Mouse (Mus musculus) liver, embryonic 15.5 days (tissue): ENCODE measurements around the gene Kctd6. TPM values are rescaled to one million over a fixed set of nuclear protein-coding genes. Genes with fewer than 3 reads are reported as not detected.

Experiments
- ATAC-seq: fragments of 200-750 bp; cut with Nextera tagmentation; 2 replicates; pipeline ENCODE4 v1.8.0; 2017; ENCODE audit warnings: moderate number of reproducible peaks, mild to moderate bottlenecking, moderate library complexity; ENCODE audit not compliant: insufficient read depth
- H3K27ac ChIP-seq: fragments of 300-500 bp; sonication (generic); replicated peaks from 2 replicates; pipeline ENCODE4 v1.5.1; 2015; ENCODE audit warnings: mild to moderate bottlenecking, inconsistent platforms
- H3K27me3 ChIP-seq: fragments of 300-500 bp; sonication (generic); 2 replicates; pipeline ENCODE4 v1.6.1; 2015; ENCODE audit warnings: mild to moderate bottlenecking, inconsistent platforms
- H3K36me3 ChIP-seq: fragments of 300-500 bp; sonication (generic); replicated peaks from 2 replicates; pipeline ENCODE4 v1.6.1; 2015; ENCODE audit warnings: moderate library complexity, mild to moderate bottlenecking, inconsistent platforms
- H3K4me1 ChIP-seq: fragments of 300-500 bp; sonication (generic); replicated peaks from 2 replicates; pipeline ENCODE4 v1.6.1; 2015; ENCODE audit warnings: inconsistent platforms
- H3K4me2 ChIP-seq: fragments of 300-500 bp; sonication (generic); 2 replicates; pipeline ENCODE4 v1.6.1; 2015; ENCODE audit warnings: moderate library complexity, mild to moderate bottlenecking, inconsistent platforms
- H3K4me3 ChIP-seq: fragments of 300-500 bp; sonication (generic); replicated peaks from 2 replicates; pipeline ENCODE4 v1.5.1; 2015; ENCODE audit warnings: mild to moderate bottlenecking, inconsistent platforms
- H3K9ac ChIP-seq: fragments of 300-500 bp; sonication (generic); 2 replicates; pipeline ENCODE4 v1.6.1; 2015; ENCODE audit warnings: moderate library complexity, mild to moderate bottlenecking, inconsistent platforms
- H3K9me3 ChIP-seq: fragments of 300-500 bp; sonication (generic); replicated peaks from 2 replicates; pipeline ENCODE4 v1.6.1; 2016; ENCODE audit warnings: inconsistent platforms
- WGBS: fragments of 180-500 bp; shearing (Covaris S2); methylation state at CpG from one replicate; pipeline ENCODE4 v1.1.7; 2015; ENCODE audit warnings: mixed read lengths; ENCODE audit not compliant: insufficient replicate concordance; 5-methylcytosine and 5-hydroxymethylcytosine counted together
- polyA plus RNA-seq: library from polyadenylated mRNA; unstranded; fragments of >200 nt; fragmentation: Nextera tagmentation; extraction: Ambion mirVana; gene quantifications from 2 replicates; pipeline ENCODE4 v1.2.1, GENCODE M21; 2015

Kctd6 gene
- polyA plus RNA-seq, 1 experiment from 2014 or later = 6.0 TPM

DNA sequence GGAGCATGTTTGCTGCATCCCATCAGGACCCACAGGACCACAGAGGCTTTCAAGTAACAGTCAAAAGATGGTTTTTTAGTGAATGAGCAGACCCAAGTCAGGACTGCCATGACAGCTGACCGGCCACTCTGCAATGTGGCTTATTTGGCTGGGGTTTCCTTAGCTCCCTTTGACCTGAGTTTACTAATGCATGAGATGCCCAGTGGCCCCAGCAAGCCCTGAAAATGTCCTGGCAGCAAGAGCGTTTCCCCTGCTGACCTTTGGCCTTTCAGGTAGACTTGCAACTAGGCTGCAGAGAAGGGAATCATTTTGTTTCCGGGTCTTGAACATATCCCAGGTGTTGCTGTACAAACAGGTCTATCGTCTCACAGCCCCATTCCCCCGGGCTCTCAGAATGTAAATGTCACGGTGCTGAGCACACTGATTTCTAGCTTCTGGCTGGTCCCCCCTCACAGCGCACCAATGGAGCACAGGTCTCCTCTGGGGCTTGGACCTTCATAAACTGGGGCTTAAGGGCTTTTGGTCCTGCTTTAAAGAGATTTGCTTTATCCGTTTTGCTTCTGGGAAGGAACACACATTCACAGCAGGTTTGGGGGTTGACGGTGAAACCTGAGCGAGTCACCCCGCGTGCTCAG, 22.5 kb upstream of the Kctd6 start:
- no peak for ATAC-seq
- WGBS = 66% methylated on average over 12 of the region's 12 CpGs

DNA sequence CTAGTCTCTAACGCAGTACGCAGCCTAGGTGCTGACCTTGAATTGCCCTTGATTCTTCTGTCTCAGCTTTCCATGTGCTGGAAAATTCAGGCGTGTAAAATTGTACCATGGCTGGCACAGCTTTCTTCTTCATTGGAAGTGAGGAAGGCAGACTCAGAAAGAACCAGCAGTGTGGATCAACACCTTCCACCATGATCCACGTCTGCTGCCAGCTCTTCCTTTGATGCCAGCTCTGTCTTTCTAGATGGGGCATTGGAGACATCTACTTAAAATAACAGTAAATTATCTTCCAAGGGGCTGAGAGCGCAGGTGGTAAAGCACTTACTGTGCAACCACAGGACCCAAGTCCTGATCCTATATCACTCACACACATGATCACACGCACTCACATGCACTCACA, 21.2 kb upstream of the Kctd6 start:
- Histone ChIP-seq H3K27me3 (no peaks in the 10 kb centered on the region), H3K27ac (no peak overlapping the region), H3K4me1 (no peaks in the 10 kb centered on the region), H3K4me3 (no peak overlapping the region), H3K4me2 (no peak overlapping the region), H3K36me3 (no peaks in the 10 kb centered on the region), H3K9ac (no peak overlapping the region), H3K9me3 (no peaks in the 10 kb centered on the region)
- WGBS = 73% methylated on average over 6 of the region's 6 CpGs
- ATAC-seq = no peak

More for the DNA sequence above, 22.5 kb upstream of the Kctd6 start:
- no peaks in the 10 kb centered on the region for H3K9me3 ChIP-seq
- H3K4me1 ChIP-seq = no peaks in the 10 kb centered on the region
- H3K27me3 ChIP-seq = no peaks in the 10 kb centered on the region
- H3K4me2 ChIP-seq = no peak overlapping the region
- no peak overlapping the region for H3K27ac ChIP-seq
- H3K4me3 ChIP-seq = no peak overlapping the region
- H3K36me3 ChIP-seq = no peaks in the 10 kb centered on the region
- H3K9ac ChIP-seq = no peak overlapping the region

DNA sequence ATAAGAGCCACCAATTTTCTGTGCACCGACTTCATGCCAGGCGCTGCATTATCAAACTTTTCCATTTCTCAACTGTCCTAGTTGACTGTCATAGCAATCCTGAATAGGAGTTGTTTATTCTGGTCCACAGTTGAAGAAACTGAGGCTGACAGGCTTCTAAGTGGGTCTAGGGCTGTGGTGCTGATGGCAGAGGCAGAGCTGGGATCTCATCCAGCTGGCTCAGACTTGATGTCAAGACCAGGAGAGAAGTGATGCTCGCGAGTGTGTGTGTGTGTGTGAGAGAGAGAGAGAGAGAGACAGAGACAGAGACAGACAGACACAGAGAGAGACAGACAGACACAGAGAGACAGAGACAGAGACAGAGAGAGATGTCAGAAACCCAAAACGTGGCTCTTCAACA, 13.2 kb upstream of the Kctd6 start:
- no peaks in the 10 kb centered on the region for H3K9me3 ChIP-seq
- H3K9ac ChIP-seq = no peak overlapping the region
- no peak overlapping the region for H3K4me3 ChIP-seq
- H3K36me3 ChIP-seq = no peaks in the 10 kb centered on the region
- no peak for ATAC-seq
- H3K27me3 ChIP-seq = no peaks in the 10 kb centered on the region
- H3K4me2 ChIP-seq = no peak overlapping the region
- no peak overlapping the region for H3K27ac ChIP-seq
- 0 out of 2 replicates have a peak, but pooled peaks cover 2% of the 10 kb centered on the region for H3K4me1 ChIP-seq
- WGBS = 73% methylated on average over 5 of the region's 5 CpGs

DNA sequence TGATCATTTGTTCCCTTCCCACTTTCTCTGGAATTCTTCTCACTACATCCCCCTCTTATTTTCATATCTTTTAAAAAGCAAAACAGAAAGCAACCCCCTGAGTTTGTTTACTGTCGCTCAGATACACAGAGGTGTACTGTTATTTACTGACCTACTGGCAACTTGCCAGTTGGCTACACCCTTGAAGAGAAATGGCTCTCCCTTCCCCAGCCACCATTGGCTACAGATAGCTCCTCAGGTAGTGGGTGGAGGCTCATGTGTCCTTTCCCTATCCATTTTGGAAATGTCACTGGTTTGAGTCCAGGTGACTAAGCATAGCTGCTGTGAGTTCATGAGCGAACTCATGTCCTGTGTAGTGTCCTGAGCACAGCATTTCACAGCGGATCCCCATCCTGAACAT, 12.2 kb upstream of the Kctd6 start:
- Histone ChIP-seq H3K36me3 (no peaks in the 10 kb centered on the region), H3K27me3 (no peaks in the 10 kb centered on the region), H3K9ac (no peak overlapping the region), H3K27ac (no peak overlapping the region), H3K4me2 (no peak overlapping the region), H3K4me1 (0 out of 2 replicates have a peak, but pooled peaks cover 2% of the 10 kb centered on the region), H3K9me3 (no peaks in the 10 kb centered on the region), H3K4me3 (no peak overlapping the region)
- 54% methylated on average over 3 of the region's 3 CpGs for WGBS
- ATAC-seq = no peak

DNA sequence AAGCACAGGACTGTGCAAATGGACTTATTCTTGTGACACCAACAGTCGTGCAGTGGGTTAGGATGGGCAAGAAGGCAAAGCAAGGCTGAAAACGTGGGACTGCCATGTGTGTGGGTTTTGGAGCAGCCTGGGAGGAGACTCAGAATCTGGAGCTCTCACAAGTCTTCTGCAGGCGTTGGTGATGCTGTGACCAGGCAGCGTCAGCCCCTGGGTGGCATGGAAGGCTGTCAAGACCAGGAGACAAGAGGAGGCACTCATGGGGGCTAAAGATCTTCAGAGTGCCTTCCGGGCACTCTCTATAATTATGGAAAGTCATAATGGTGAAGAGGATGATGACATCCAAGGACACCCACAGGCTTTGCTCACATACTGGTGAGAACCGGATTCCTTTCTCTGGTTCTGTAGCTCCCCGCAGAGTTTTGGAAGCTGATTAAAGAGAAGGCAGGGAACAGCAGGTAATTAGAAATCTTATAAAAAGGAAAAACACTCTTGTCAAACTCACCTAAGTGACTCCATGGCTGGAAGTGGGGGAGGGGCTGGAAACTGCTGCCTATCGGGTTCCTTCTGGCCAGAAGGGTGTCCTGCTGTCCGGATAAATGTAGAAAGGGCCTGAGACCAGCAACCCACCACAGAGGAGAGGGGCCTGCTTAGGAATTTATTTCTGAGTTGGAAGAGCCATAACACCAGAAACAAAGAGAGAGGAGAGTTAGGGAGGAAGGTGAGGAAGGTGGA, 7.6 kb upstream of the Kctd6 start:
- H3K4me2 ChIP-seq = no peak overlapping the region
- no peaks in the 10 kb centered on the region for H3K36me3 ChIP-seq
- H3K27me3 ChIP-seq = no peaks in the 10 kb centered on the region
- H3K4me3 ChIP-seq = no peak overlapping the region
- H3K9ac ChIP-seq = no peak overlapping the region
- 50% methylated on average over 9 of the region's 9 CpGs for WGBS
- no peak overlapping the region for H3K27ac ChIP-seq
- H3K4me1 ChIP-seq = 0 out of 2 replicates have a peak, but pooled peaks cover 2% of the 10 kb centered on the region
- no peaks in the 10 kb centered on the region for H3K9me3 ChIP-seq
- ATAC-seq = no peak

DNA sequence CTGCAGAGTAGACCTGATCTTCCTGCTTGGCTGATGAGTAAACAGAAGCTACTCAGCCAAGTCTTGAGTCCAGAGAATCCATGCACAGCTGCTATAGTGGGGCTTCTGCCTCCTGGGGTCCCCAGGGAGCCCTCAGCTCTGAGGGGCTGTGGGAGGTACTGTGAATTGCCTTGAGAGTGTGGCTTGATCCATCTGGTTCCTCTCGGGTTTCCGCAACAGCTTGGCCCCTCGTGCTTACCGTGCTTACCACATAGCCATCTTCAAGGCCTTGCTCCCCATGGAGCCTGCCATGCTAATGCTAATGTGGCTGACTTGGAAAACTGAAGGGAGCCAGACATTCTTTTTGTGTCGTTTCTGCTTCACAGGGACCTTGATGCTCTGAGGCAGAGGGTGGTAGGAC, 6.8 kb upstream of the Kctd6 start:
- H3K4me2 ChIP-seq = no peak overlapping the region
- no peak for ATAC-seq
- H3K36me3 ChIP-seq = no peaks in the 10 kb centered on the region
- H3K27me3 ChIP-seq = no peaks in the 10 kb centered on the region
- H3K27ac ChIP-seq = no peak overlapping the region
- no peaks in the 10 kb centered on the region for H3K4me1 ChIP-seq
- H3K9ac ChIP-seq = no peak overlapping the region
- no peak overlapping the region for H3K4me3 ChIP-seq
- WGBS = 42% methylated on average over 5 of the region's 5 CpGs
- no peaks in the 10 kb centered on the region for H3K9me3 ChIP-seq

DNA sequence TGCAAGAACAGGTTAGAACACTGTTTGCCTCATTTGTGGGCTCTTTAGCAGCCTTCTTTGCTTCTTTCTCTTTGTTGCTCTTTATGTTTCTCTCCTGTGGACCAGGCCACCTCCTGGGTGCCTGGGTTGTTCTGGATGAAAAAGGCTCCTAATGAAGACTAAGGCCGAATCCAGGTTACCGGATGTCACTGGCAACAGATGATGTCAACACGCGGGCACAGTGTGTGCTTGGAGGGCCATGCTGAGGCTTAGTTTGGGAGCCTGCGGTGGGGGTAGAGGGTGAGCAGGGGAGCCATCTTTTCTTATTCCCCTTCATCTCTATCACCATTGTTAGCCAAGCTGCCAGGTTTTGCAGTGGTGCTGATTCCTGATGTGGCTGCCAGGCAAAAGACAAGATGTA, 6.4 kb upstream of the Kctd6 start:
- no peak overlapping the region for H3K4me2 ChIP-seq
- no peak overlapping the region for H3K27ac ChIP-seq
- no peaks in the 10 kb centered on the region for H3K4me1 ChIP-seq
- no peak overlapping the region for H3K9ac ChIP-seq
- H3K27me3 ChIP-seq = no peaks in the 10 kb centered on the region
- H3K4me3 ChIP-seq = no peak overlapping the region
- H3K9me3 ChIP-seq = no peaks in the 10 kb centered on the region
- H3K36me3 ChIP-seq = no peaks in the 10 kb centered on the region
- no peak for ATAC-seq
- WGBS = 69% methylated on average over 5 of the region's 5 CpGs

DNA sequence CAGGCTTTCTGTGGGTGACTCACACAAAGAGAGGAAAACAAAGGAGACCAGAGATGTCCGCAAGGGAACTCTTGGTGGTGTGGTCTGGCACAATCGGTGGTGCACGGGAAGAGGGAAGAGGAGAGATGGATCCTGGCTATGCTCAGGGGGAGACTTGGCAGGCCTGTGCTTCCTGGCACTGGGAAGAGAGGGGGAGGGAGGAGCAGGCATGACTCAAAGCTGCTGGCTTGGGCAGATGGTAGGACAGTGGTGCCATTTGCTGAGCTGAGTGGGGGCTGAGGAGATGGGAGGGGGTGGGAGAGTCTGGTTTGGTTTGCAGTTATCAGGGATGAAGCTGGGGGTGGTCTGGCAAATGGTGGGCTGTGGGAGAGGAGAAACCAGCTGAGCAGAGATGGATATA, 5.1 kb upstream of the Kctd6 start:
- Histone ChIP-seq H3K9me3 (no peaks in the 10 kb centered on the region), H3K4me1 (peaks cover 4% of the 10 kb centered on the region), H3K9ac (no peak overlapping the region), H3K27me3 (no peaks in the 10 kb centered on the region), H3K27ac (no peak overlapping the region), H3K4me2 (no peak overlapping the region), H3K4me3 (no peak overlapping the region), H3K36me3 (no peaks in the 10 kb centered on the region)
- WGBS = 48% methylated on average over 3 of the region's 3 CpGs
- ATAC-seq = no peak

DNA sequence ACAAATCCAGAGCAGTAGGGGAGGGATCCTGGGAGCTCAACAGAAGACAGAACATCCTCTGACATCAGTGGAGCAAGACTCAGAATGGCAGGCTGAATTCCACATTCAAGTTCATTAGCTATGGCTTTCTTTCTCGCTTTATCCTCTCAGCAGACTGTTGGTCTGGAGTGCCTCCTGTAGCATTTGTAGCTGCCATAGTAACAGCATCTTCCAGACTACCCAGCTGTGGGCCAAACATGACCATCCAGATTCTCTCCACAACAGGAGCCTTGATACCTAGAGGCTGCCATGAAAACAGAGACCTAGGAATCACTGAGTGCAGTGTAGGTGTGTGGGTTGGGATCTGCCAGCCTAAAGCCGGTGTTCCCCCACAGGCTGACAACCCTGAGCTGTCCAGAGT, 4.0 kb upstream of the Kctd6 start:
- Histone ChIP-seq H3K4me1 (peaks cover 10% of the 10 kb centered on the region), H3K4me3 (no peak overlapping the region), H3K27ac (no peak overlapping the region), H3K9ac (no peak overlapping the region), H3K36me3 (no peaks in the 10 kb centered on the region), H3K9me3 (no peaks in the 10 kb centered on the region), H3K4me2 (no peak overlapping the region), H3K27me3 (no peaks in the 10 kb centered on the region)
- no peak for ATAC-seq
- WGBS = 71% methylated on average over 2 of the region's 2 CpGs

DNA sequence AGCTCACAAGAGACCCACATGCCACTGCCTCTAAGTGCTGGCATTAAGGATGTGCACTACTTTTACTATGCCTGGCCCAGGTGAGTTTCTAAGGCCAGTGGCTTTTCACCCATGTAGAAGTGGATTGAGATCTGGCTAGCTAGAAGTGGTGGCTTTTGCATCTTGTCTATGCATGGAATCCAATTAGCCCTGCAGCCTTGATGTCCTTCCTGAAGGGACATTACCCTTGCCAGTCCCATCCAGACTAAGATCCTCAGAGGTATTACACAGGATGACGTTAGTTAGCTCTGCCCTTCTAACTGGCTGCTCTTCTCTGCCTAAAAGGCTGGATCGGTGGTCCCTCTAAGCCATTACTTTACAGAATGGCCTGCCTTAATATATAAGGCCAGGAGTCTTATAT, 944 bp upstream of the Kctd6 start:
- ATAC-seq = no peak
- H3K9me3 ChIP-seq = no peaks in the 10 kb centered on the region
- H3K9ac ChIP-seq = no peak overlapping the region
- H3K4me3 ChIP-seq = no peak overlapping the region
- no peaks in the 10 kb centered on the region for H3K27me3 ChIP-seq
- H3K27ac ChIP-seq = no peak overlapping the region
- 71% methylated on average over 2 of the region's 2 CpGs for WGBS
- no peaks in the 10 kb centered on the region for H3K36me3 ChIP-seq
- H3K4me1 ChIP-seq = peaks cover 27% of the 10 kb centered on the region
- no peak overlapping the region for H3K4me2 ChIP-seq

DNA sequence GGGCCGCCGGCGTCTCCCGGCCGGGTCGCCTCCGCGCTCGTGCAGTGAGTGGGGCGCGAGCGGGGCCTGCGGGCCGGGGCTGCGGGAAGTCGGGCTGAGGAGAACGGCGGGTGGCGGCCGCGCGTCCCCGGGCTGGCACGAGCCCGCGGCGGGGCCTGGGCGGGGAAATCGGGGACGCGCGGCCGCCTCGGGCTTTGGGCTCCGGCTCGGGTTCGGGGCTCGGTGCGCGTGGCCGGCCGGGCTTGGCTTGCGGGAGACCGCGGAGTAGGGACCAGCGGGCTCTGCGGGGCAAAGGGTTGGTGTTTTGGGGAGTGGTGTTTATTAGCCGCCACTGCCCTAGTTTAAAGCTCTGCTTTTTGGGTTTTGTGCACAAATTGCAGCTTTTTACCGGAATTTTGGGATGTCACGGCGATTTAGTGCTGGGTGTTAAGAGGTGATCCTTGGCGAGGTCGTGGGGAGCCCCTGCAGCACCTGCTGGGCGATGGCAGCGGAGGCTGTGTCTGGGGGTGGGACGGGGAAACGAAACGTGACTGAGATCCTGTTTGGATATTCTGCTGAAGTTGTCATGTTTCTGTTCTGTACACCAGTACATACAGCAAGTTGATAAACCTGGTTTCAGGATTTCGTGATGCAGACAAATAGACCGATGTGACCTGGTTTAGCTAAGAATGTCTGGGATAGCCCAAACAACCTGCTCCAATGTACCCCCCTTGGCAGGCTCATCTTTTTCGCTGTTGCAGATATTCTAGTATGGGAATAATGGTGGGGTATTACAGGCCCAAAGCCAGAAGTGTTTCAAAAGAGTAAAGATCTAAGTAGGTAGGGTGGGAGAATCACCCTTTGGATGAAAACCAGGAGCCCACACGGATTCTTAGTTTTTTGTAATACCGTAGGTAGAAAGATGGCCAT, 613 bp downstream of the Kctd6 start:
- Histone ChIP-seq H3K27ac (peak overlapping the region; percentile 93), H3K4me2 (peak overlapping the region; percentile 93), H3K36me3 (no peaks in the 10 kb centered on the region), H3K9me3 (no peaks in the 10 kb centered on the region), H3K9ac (peak overlapping the region; percentile 94), H3K4me1 (peaks cover 31% of the 10 kb centered on the region), H3K27me3 (no peaks in the 10 kb centered on the region), H3K4me3 (peak overlapping the region; percentile 78)
- ATAC-seq = peak; percentile 79
- WGBS = 2% methylated on average over 63 of the region's 63 CpGs
